In genomic region chr4:44981280-44981973, GRCm38 (mm10) we compare ENCODE assay signal across 8 mouse cellular contexts. TPM values are rescaled to one million over a fixed set of nuclear protein-coding genes. Genes with fewer than 3 reads are reported as not detected.
DNase-seq lines count a peak whose midpoint lies in the region; ATAC-seq lines count a peak whose summit lies in the region.

TSS of gene Grhpr (plus strand) at chr4:44981395.

- H3K4me1 ChIP-seq in intestine, embryonic 14.5 days (replicated peaks; ENCODE audit: control insufficient read depth, insufficient read depth, low read length): peaks cover 9% of the 10 kb centered on the region

- H3K27me3 ChIP-seq in intestine, embryonic 14.5 days (replicated peaks; ENCODE audit: control insufficient read depth, insufficient read depth, low read length): no peaks in the 10 kb centered on the region

- H3K9me3 ChIP-seq in intestine, embryonic 14.5 days (ENCODE audit: control insufficient read depth, low read length): no peaks in the 10 kb centered on the region

- WGBS in intestine, embryonic 14.5 days: 1% methylated on average over 40 of the region's 40 CpGs

- H3K27ac ChIP-seq in intestine, embryonic 14.5 days (ENCODE audit: low read depth): peak within 1 kb of the TSS; percentile 72

- ATAC-seq in intestine, embryonic 14.5 days (replicated peaks; ENCODE audit: low FRiP score, low TSS enrichment, low read depth): peak; percentile 92

- 0 out of 2 replicates have a peak, but pooled peaks cover 11% of the 10 kb centered on the region for H3K36me3 ChIP-seq in intestine, embryonic 14.5 days (ENCODE audit: control insufficient read depth, insufficient read depth, low read length)

- intact Hi-C loops in left cerebral cortex, postnatal 14 days (cut with DNase I): no loop called here

- H3K4me2 ChIP-seq in intestine, embryonic 14.5 days (ENCODE audit: low read length): peak within 1 kb of the TSS; percentile 90

- H3K9ac ChIP-seq in intestine, embryonic 14.5 days (ENCODE audit: low read length): peak within 1 kb of the TSS; percentile 78

- peak within 1 kb of the TSS; percentile 77 for H3K4me3 ChIP-seq in intestine, embryonic 14.5 days (ENCODE audit: low read depth, low read length)

- peak; percentile 90 for DNase-seq in adipocyte (ENCODE audit: low spot score)
- peak; percentile 88 for DNase-seq in embryo, embryonic 10.5 days (ENCODE audit: low spot score)
- DNase-seq in gastrocnemius, postnatal 25 days: peak; percentile 90
- DNase-seq in intestine, embryonic 14.5 days (ENCODE audit: low spot score): peak; percentile 98
- DNase-seq in left cerebral cortex, postnatal 14 days (ENCODE audit: low spot score in 2 of 2): peak; percentile 58 to 63
- DNase-seq in mesoderm, embryonic 11.5 days (ENCODE audit: low read depth, low spot score): peak; percentile 71
- DNase-seq in right cerebral cortex, postnatal 36 days (ENCODE audit: low spot score in 2 of 2): peak; percentile 63 to 66
- peak; percentile 97 for DNase-seq in yolk sac, embryonic 10.5 days (ENCODE audit: low spot score)

RNA-seq across cellular contexts. Expression of gene Grhpr, which starts in this region (rescaled TPM):
- 10 to 100 TPM; 22.5 to 25.6 TPM for total RNA-seq in gastrocnemius, postnatal 25 days (2021)
- 64.3 and 70.6 TPM in 2 replicates for polyA plus RNA-seq in intestine, embryonic 14.5 days (2014; fragmentation: Nextera tagmentation; extraction: Ambion mirVana)
- 10 to 100 TPM; 13.7 to 17.2 TPM for total RNA-seq in left cerebral cortex, postnatal 14 days (2021)

Comparison
In these comparisons a context has a peak if more than half of its experiments do, and no peak if none do; other contexts are left out.
1. Peak in every context shown above with its lines: DNase-seq, ATAC-seq, H3K4me3 ChIP-seq and H3K27ac ChIP-seq.